Mouse (Mus musculus) kidney, embryonic 15.5 days (tissue): Measurements from ENCODE around the gene Nrxn2. TPM values are rescaled to one million over a fixed set of nuclear protein-coding genes. Genes with fewer than 3 reads are reported as not detected.

Experiments
- ATAC-seq: fragments of 200-750 bp; cut with Nextera tagmentation; replicated peaks from 2 replicates; pipeline ENCODE4 v1.8.0; 2017; ENCODE audit warnings: moderate TSS enrichment; ENCODE audit not compliant: low FRiP score
- H3K27ac ChIP-seq: fragments of 300-500 bp; sonication (generic); 2 replicates; pipeline ENCODE4 v1.5.1; 2015; ENCODE audit warnings: mild to moderate bottlenecking, inconsistent platforms
- H3K27me3 ChIP-seq: fragments of 300-500 bp; sonication (generic); 2 replicates; pipeline ENCODE4 v1.6.1; 2015; ENCODE audit warnings: inconsistent platforms
- H3K36me3 ChIP-seq: fragments of 300-500 bp; sonication (generic); 2 replicates; pipeline ENCODE4 v1.6.1; 2015; ENCODE audit warnings: inconsistent platforms
- H3K4me1 ChIP-seq: fragments of 300-500 bp; sonication (generic); 2 replicates; pipeline ENCODE4 v1.6.1; 2015; ENCODE audit warnings: inconsistent platforms
- H3K4me2 ChIP-seq: fragments of 300-500 bp; sonication (generic); 2 replicates; pipeline ENCODE4 v1.6.1; 2015; ENCODE audit warnings: moderate library complexity, mild to moderate bottlenecking, inconsistent platforms
- H3K4me3 ChIP-seq: fragments of 300-500 bp; sonication (generic); replicated peaks from 2 replicates; pipeline ENCODE4 v1.5.1; 2015; ENCODE audit warnings: mild to moderate bottlenecking, inconsistent platforms
- H3K9ac ChIP-seq: fragments of 300-500 bp; sonication (generic); 2 replicates; pipeline ENCODE4 v1.6.1; 2015; ENCODE audit warnings: mild to moderate bottlenecking, inconsistent platforms
- H3K9me3 ChIP-seq: fragments of 300-500 bp; sonication (generic); replicated peaks from 2 replicates; pipeline ENCODE4 v1.6.1; 2016; ENCODE audit warnings: inconsistent platforms
- WGBS: fragments of 180-500 bp; shearing (Covaris S2); methylation state at CpG from one replicate; pipeline ENCODE4 v1.1.7; 2015; ENCODE audit warnings: mixed read lengths; 5-methylcytosine and 5-hydroxymethylcytosine counted together
- polyA plus RNA-seq: library from polyadenylated mRNA; unstranded; fragments of >200 nt; fragmentation: Nextera tagmentation; extraction: Ambion mirVana; gene quantifications from 2 replicates; pipeline ENCODE4 v1.2.1, GENCODE M21; 2015

The Nrxn2 gene
- polyA plus RNA-seq, 1 experiment from 2014 or later = 6.3 TPM

- under 1% methylated on average over 23 of the region's 25 CpGs for WGBS
- Histone ChIP-seq H3K9ac (no peak overlapping the region), H3K27me3 (peaks cover 93% of the 10 kb centered on the region), H3K4me2 (peak overlapping the region; percentile 90), H3K9me3 (no peaks in the 10 kb centered on the region), H3K36me3 (no peaks in the 10 kb centered on the region), H3K27ac (no peak overlapping the region), H3K4me3 (peak overlapping the region; percentile 41), H3K4me1 (peaks cover 48% of the 10 kb centered on the region)
- peak; percentile 27; the same call in 1 of the 2 replicates for ATAC-seq
Observed at GRCm38 (mm10) chr19:6502035-6502541, 83.6 kb downstream of the Nrxn2 start.

- H3K36me3 ChIP-seq = no peaks in the 10 kb centered on the region
- peaks cover 95% of the 10 kb centered on the region for H3K27me3 ChIP-seq
- 4% methylated on average over 20 of the region's 20 CpGs for WGBS
- H3K27ac ChIP-seq = no peak overlapping the region
- H3K9me3 ChIP-seq = no peaks in the 10 kb centered on the region
- H3K4me1 ChIP-seq = peaks cover 43% of the 10 kb centered on the region
- ATAC-seq = no peak; the same call in 1 of the 2 replicates
- peak overlapping the region; percentile 90 for H3K4me2 ChIP-seq
- H3K4me3 ChIP-seq = peak overlapping the region; percentile 41
- H3K9ac ChIP-seq = no peak overlapping the region
Observed at GRCm38 (mm10) chr19:6502543-6503319, 84.2 kb downstream of the Nrxn2 start.

- Histone ChIP-seq H3K9ac (no peak overlapping the region), H3K36me3 (no peaks in the 10 kb centered on the region), H3K4me2 (no peak overlapping the region), H3K9me3 (no peaks in the 10 kb centered on the region), H3K27ac (no peak overlapping the region), H3K4me1 (peaks cover 36% of the 10 kb centered on the region), H3K27me3 (peaks cover 89% of the 10 kb centered on the region), H3K4me3 (no peak overlapping the region)
- 23% methylated on average over 14 of the region's 16 CpGs for WGBS
- ATAC-seq = no peak
Observed at GRCm38 (mm10) chr19:6503926-6504655, 85.6 kb downstream of the Nrxn2 start.

GRCm38 (mm10) chr19:6504656-6505045 lies 86.1 kb downstream of the Nrxn2 start:
- no peaks in the 10 kb centered on the region for H3K36me3 ChIP-seq
- H3K9me3 ChIP-seq = no peaks in the 10 kb centered on the region
- no peak for ATAC-seq
- peaks cover 85% of the 10 kb centered on the region for H3K27me3 ChIP-seq
- no peak overlapping the region for H3K4me3 ChIP-seq
- no peak overlapping the region for H3K4me2 ChIP-seq
- 74% methylated on average over 12 of the region's 12 CpGs for WGBS
- H3K4me1 ChIP-seq = peaks cover 36% of the 10 kb centered on the region
- no peak overlapping the region for H3K9ac ChIP-seq
- H3K27ac ChIP-seq = no peak overlapping the region

- ATAC-seq = no peak
- Histone ChIP-seq H3K27ac (no peak overlapping the region), H3K36me3 (no peaks in the 10 kb centered on the region), H3K4me3 (no peak overlapping the region), H3K27me3 (peaks cover 81% of the 10 kb centered on the region), H3K4me2 (no peak overlapping the region), H3K9ac (no peak overlapping the region), H3K9me3 (no peaks in the 10 kb centered on the region), H3K4me1 (peaks cover 23% of the 10 kb centered on the region)
- WGBS = 48% methylated on average over 10 of the region's 10 CpGs
Observed at GRCm38 (mm10) chr19:6507393-6507792, 88.9 kb downstream of the Nrxn2 start.

GRCm38 (mm10) chr19:6509881-6510280 lies 91.3 kb downstream of the Nrxn2 start:
- Histone ChIP-seq H3K36me3 (no peaks in the 10 kb centered on the region), H3K4me3 (no peak overlapping the region), H3K9ac (no peak overlapping the region), H3K27ac (no peak overlapping the region), H3K4me1 (peaks cover 25% of the 10 kb centered on the region), H3K27me3 (peaks cover 84% of the 10 kb centered on the region), H3K9me3 (no peaks in the 10 kb centered on the region), H3K4me2 (no peak overlapping the region)
- WGBS = 77% methylated on average over 10 of the region's 10 CpGs
- no peak for ATAC-seq

DNA sequence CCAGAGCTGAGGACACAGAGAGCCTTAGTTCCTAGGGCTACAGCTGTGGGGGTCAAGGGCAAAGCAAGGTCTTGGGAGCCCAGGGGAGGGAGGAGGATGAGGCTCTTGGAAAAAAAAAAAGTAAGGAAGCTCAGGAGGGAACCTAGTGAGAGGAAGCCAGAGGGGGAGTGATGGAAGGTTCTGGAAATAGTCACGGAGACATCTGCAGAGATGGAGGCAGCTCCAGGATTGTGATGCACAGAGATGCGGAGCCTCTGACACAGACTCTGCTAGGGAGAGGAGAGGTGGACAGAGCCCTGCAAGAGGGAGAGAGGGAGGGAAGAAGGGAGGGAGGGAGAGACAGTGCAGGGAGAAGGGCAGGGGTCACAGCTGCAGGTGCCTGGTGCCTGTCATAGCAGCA lies 92.0 kb downstream of the Nrxn2 start:
- H3K4me3 ChIP-seq = no peak overlapping the region
- no peak overlapping the region for H3K4me2 ChIP-seq
- ATAC-seq = no peak
- no peaks in the 10 kb centered on the region for H3K9me3 ChIP-seq
- H3K27me3 ChIP-seq = peaks cover 79% of the 10 kb centered on the region
- no peak overlapping the region for H3K27ac ChIP-seq
- H3K4me1 ChIP-seq = peaks cover 23% of the 10 kb centered on the region
- H3K36me3 ChIP-seq = no peaks in the 10 kb centered on the region
- whole genome bisulfite sequencing = 86% methylated on average over 2 of the region's 2 CpGs
- no peak overlapping the region for H3K9ac ChIP-seq

DNA sequence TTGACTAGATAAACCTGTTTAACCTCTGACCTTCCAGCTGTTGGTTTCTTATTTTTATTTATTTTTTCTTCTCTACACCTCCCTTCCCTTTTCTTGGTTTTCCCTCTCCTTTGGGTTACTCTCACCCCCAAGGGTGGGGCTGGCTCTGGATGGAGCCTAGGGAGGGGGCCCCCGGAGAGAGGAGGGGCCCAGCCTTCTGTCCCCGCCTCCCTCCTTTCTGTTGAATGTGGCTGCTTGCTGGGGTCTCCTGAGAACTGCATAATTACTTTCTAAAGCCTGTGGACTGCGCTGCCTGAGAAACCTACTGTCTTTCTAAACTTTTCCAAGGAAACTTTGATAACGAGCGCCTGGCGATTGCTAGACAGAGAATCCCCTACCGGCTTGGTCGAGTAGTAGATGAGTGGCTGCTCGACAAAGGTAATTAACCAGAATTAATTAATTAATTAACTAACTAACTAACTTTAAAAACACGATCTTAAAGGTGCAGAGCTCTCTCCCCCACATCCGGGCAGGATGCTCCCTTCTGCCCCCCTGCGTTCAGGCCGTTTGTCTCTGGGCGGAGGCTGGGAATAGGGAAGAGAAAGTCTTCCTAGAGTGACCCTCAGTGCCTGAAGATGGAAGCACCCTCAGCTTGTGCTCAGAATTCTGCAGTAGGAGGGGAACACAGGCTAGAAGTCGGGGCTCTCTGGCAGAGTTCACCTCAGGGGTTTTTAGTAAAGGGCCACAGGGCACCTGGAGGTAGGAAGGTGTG lies 95.0 kb downstream of the Nrxn2 start:
- Histone ChIP-seq H3K9ac (no peak overlapping the region), H3K27ac (no peak overlapping the region), H3K4me2 (0 out of 2 replicates have a peak overlapping the region, but pooled peaks have one; percentile 4), H3K4me1 (peaks cover 27% of the 10 kb centered on the region), H3K27me3 (peaks cover 51% of the 10 kb centered on the region), H3K4me3 (no peak overlapping the region), H3K36me3 (no peaks in the 10 kb centered on the region), H3K9me3 (no peaks in the 10 kb centered on the region)
- no peak; the same call in 1 of the 2 replicates for ATAC-seq
- WGBS = 10% methylated on average over 15 of the region's 15 CpGs

GRCm38 (mm10) chr19:6514940-6515339 lies 96.4 kb downstream of the Nrxn2 start:
- ATAC-seq = no peak
- H3K9ac ChIP-seq = no peak overlapping the region

DNA sequence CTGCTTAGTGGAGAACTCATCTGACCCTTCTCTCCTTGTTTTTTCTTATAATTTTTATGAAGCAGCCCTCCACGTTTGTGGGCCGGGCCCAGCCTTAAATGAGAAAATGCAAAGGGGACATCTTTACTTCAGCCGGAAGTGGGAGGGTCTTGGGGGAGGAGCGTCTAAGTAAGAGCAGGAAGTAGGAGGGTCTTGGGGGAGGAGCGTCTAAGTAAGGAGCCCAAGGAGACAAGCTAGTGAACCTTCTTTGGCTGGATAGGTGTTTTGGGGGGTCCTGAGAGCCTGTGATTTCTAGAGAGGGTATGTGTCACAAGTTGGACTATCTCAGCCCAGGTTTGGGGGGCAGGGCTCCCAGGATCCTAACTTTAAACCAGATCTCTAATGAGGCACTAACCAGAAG lies 96.9 kb downstream of the Nrxn2 start:
- H3K9me3 ChIP-seq = no peaks in the 10 kb centered on the region
- H3K27ac ChIP-seq = no peak overlapping the region
- peaks cover 42% of the 10 kb centered on the region for H3K27me3 ChIP-seq
- H3K4me1 ChIP-seq = peaks cover 30% of the 10 kb centered on the region
- no peak overlapping the region for H3K9ac ChIP-seq
- no peak for ATAC-seq
- no peak overlapping the region for H3K4me3 ChIP-seq
- no peak overlapping the region for H3K4me2 ChIP-seq
- WGBS = 65% methylated on average over 5 of the region's 5 CpGs
- no peaks in the 10 kb centered on the region for H3K36me3 ChIP-seq

More at GRCm38 (mm10) chr19:6514940-6515339, 96.4 kb downstream of the Nrxn2 start:
- H3K4me3 ChIP-seq = no peak overlapping the region
- H3K4me1 ChIP-seq = peaks cover 30% of the 10 kb centered on the region
- H3K36me3 ChIP-seq = no peaks in the 10 kb centered on the region
- peaks cover 46% of the 10 kb centered on the region for H3K27me3 ChIP-seq
- no peaks in the 10 kb centered on the region for H3K9me3 ChIP-seq
- whole genome bisulfite sequencing = 50% methylated on average over 6 of the region's 6 CpGs
- no peak overlapping the region for H3K27ac ChIP-seq
- H3K4me2 ChIP-seq = no peak overlapping the region

DNA sequence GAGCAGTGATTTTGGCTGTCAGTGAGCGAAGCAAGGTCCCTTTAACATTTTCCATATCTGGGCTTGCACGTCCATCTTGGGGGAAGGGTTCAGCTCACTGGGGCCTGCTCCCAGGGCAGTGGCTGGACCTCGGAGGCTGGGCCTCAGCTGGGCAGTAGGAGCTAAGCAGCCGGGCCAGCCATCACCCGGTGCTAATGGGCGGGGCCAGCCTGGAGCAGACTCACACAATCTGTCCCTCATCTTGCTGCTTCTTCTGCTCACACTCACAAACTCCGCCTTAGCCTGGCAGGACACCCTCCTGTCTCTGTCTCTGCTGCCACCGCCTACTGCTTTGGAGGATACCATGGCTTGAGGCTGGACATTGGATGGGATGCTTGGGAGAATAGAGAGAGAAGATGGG lies 97.6 kb downstream of the Nrxn2 start:
- H3K9me3 ChIP-seq = no peaks in the 10 kb centered on the region
- H3K4me3 ChIP-seq = no peak overlapping the region
- peaks cover 30% of the 10 kb centered on the region for H3K4me1 ChIP-seq
- ATAC-seq = no peak
- H3K9ac ChIP-seq = no peak overlapping the region
- 63% methylated on average over 8 of the region's 8 CpGs for WGBS
- H3K4me2 ChIP-seq = no peak overlapping the region
- H3K27ac ChIP-seq = no peak overlapping the region
- no peaks in the 10 kb centered on the region for H3K36me3 ChIP-seq
- peaks cover 37% of the 10 kb centered on the region for H3K27me3 ChIP-seq
